Mouse (Mus musculus): Measurements from ENCODE around the gene Sh3pxd2a.
A peak's percentile ranks its signal among the peaks of the same experiment; 100 is the strongest.
"Not testable (repeated sequence)": the region's sequence is repeated elsewhere in the genome, so short reads cannot be mapped to it uniquely, and the experiment has no call there.

Gene Sh3pxd2a

GRCm38 (mm10) chr19:47410301-47410700, 53.9 kb downstream of the Sh3pxd2a start:
- DNase-seq (ENCODE audit: low read depth, low spot score) = no peak

DNA sequence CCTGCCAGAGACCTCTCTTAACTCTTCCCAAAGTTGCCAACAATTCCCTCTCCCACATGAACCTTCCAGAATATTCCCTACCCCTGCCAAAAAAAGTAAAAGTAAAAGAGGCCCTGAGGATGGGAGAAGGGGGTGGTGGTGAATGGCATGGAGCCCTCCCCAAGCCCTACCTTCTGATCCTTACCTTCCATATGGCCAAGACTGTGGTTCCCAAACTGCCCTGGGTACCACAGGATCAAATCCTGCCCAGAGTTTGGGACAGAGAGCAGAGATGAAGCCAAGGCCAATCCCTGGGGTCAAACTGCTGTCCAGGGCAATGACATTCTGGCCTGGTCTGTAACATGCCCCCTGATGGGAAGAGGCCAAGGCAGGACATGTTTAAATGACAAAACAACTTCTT, 55.1 kb downstream of the Sh3pxd2a start:
- no peak for DNase-seq (ENCODE audit: low read depth, low spot score)

- DNase-seq (ENCODE audit: low read depth, low spot score) = no peak
Observed at GRCm38 (mm10) chr19:47408656-47409055, 55.5 kb downstream of the Sh3pxd2a start.

- no peak for DNase-seq (ENCODE audit: low read depth, low spot score)
Observed at GRCm38 (mm10) chr19:47407332-47407731, 56.9 kb downstream of the Sh3pxd2a start.

DNA sequence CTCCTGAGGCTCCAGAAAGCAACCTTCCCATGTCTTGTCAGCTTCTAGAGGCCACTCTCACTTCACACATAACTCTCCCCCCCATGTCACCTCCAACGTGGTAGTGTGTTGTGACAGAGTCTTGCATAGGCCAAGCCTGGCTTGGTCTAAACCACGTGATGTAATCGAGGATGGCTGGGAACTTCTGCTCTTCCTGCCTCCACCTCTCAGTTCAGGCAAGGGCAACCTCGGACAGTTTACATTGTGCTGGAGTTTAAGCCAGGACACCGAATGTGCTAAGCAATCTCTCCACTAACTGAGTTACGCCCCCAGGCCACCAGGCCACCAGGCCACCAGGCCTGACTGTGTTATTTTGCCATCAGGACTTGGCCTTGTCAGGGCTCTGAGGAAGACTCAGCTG, 57.7 kb downstream of the Sh3pxd2a start:
- no peak for DNase-seq (ENCODE audit: low read depth, low spot score)

DNA sequence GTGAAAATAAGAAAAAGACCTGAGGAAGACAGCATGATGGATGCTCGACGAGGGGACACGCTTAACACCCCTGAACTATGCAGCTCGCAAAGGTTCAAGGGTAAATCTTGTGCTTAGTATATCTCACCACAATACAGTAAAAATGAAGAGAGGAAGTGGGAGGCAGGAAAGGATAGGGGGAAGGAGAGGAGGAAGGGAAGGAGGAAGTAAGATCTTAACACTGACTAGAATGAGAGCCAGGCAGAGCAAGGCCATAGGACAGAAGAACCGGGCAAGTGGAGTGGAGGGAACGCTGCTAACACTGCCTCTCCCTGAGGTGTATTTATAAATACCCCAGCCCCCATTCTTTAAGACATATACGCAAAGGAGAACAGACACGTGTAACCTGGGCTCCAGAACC, 58.7 kb downstream of the Sh3pxd2a start:
- DNase-seq (ENCODE audit: low read depth, low spot score) = no peak

DNA sequence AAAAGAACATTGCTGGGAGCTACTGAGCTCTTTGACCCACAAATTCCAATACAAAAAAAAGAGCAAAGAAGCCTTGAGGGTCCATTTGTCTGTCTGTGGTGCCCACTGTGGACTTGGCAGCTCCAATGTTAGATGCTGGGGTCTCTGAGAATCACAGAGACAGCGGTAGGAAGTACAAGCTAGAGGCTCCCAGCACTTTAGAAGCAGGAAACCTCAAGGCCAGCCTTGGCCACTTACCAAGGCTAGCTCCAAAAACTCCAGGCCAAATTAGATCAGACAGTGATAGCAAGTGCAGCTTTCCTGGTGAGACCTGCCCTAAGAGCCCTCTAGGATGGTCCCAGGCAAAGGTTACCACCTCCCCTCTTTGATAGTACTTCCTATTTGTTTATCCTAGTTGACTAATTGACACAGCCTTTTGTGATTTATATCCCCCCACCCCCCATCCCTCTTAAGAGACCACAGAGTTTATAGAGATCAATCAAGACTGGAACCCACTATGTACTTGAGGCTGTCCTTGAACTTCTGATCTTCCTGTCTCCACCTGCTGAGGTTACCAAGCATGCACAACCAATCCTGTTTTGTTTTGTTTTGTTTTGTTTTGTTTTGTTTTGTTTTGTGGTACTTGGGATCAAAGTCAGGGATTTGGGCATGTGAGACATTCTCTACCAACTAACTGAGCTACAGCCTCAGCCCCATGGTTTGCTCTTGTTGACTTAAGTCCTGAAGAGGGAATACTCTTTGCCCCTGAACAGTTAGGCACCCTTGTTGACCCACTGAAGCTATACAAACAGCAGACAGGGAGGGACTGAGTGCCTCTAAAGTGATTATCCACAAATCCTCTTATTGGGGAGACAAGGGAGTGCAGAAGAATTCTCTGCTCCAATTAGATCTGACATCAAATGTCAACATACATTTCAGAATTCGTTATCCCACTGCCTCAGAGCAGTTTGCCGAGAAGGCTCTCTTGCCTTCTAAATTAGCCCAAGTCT, 60.5 kb downstream of the Sh3pxd2a start:
- peak; percentile 45 for DNase-seq (ENCODE audit: low read depth, low spot score)

GRCm38 (mm10) chr19:47402976-47403375, 61.2 kb downstream of the Sh3pxd2a start:
- peak; percentile 65 for DNase-seq (ENCODE audit: low read depth, low spot score)

GRCm38 (mm10) chr19:47402544-47402943, 61.7 kb downstream of the Sh3pxd2a start:
- no peak for DNase-seq (ENCODE audit: low read depth, low spot score)

DNA sequence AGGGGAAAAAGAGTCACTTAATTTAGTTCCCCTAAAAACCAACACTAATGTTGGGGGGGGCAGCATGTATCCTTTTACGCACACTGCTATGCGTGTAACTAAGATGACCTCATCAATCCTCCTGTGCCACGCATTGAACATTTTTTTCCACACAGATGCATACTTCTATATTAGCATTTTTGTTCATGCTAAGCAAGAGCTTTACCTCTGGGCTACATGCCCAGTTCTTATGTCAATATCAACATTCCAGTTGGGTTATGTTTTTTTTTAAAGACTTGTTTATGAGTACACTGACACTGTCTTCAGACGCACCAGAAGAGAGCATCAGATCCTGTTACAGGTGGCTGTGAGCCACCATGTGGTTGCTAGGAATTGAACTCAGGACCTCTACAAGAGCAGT, 64.5 kb downstream of the Sh3pxd2a start:
- no peak for DNase-seq (ENCODE audit: low read depth, low spot score)

GRCm38 (mm10) chr19:47399029-47399428, 65.2 kb downstream of the Sh3pxd2a start:
- no peak for DNase-seq (ENCODE audit: low read depth, low spot score)

DNA sequence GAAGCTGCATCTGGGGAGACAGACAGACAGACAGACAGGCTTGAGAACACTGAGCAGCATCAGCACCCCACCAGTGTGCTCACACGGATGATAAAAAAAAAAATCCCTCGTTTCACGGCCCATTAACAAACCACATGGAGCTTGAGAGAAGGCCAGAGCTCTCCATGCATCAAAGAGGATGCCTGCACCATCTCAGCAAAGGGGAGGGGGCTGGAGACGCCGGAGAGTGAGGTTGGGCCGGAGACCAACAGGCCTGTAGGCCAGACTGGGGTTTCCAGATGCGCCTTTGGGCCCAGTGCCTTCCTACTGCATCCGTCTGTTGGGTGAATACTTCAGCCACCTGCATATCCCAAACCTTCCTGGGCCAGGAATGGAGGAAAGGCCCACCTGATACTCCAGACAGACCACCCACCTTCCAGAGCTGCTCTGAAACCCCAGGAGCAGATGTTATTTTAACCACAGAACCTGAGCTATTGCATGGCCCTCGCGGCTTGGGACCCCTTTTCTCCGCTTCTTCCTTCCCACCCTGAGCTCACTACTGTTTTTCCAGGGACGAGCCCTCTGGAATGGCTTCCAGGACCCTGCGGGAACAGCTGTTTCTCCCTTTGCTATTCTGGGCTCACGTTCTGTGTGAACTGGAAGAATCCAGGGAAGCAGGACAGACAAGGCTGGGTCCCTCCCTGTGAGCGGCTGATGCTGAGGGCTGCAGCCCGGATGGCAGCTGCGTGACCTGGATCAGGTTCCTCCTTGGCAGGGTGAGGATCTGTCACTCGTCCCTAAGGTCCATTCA, 66.1 kb downstream of the Sh3pxd2a start:
- no peak for DNase-seq (ENCODE audit: low read depth, low spot score)

- no peak for DNase-seq (ENCODE audit: low read depth, low spot score)
Observed at GRCm38 (mm10) chr19:47395338-47395737, 68.9 kb downstream of the Sh3pxd2a start.

DNA sequence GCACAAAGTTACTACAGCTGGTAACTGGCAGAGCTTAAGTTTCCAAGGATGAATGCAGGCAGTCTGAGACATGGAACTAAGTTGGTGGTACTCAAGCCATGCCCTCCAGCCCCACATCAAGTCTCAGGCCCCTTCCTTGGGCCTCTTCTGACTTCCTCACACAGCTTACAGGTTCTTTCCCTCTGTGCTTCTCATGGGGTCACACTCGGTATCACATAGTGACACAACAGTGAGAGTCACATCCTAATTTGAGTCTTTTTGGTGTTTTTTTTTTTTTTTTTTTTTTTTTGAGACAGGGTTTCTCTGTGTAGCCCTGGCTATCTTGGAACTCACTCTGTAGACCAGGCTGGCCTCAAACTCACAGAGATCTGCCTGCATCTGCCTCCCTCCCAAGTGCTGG, 69.4 kb downstream of the Sh3pxd2a start:
- not testable (repeated sequence) for DNase-seq (ENCODE audit: low read depth, low spot score)

DNA sequence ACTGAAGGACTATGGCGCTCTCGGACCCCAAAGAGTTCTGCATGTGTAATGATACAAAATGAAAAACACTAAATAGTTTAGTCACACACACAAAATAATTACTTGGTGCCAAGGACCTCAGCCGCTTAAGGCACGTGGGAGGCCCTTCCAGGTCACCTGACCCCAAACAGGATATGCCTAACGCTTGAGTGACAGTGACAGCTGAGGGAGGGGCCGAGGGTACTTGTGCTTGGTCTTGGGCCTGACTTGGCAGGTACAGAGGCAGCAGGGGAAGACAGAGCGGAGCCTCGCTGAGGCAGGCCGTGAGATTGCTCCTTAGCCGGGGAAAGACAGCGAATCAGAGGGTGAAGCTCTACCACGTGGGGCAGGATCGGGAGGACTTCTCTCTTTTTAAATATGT, 73.3 kb downstream of the Sh3pxd2a start:
- DNase-seq (ENCODE audit: low read depth, low spot score) = no peak

- DNase-seq (ENCODE audit: low read depth, low spot score) = no peak
Observed at GRCm38 (mm10) chr19:47387887-47388286, 76.3 kb downstream of the Sh3pxd2a start.

- no peak for DNase-seq (ENCODE audit: low read depth, low spot score)
Observed at GRCm38 (mm10) chr19:47387395-47387794, 76.8 kb downstream of the Sh3pxd2a start.

- no peak for DNase-seq (ENCODE audit: low read depth, low spot score)
Observed at GRCm38 (mm10) chr19:47385971-47386370, 78.2 kb downstream of the Sh3pxd2a start.

DNA sequence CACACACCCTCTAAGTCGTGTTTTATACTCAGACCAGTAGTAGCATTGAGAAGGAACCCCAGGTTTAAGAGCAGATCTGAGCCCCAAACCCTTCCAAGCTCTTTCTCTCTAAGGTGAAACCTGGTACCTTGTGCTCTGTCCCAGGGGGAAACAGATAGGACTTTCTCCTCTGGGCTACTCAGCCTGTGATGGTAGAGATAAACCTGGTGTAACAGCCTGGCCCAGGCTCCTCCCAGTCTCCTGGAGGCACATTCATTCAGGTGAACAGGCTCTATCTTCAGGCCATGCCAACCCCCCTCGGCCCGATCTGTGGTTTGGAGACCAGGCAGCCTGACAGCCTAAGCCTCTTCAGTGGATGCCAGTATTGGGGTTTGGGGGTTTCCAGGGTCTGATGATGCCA, 79.6 kb downstream of the Sh3pxd2a start:
- no peak for DNase-seq (ENCODE audit: low read depth, low spot score)

DNA sequence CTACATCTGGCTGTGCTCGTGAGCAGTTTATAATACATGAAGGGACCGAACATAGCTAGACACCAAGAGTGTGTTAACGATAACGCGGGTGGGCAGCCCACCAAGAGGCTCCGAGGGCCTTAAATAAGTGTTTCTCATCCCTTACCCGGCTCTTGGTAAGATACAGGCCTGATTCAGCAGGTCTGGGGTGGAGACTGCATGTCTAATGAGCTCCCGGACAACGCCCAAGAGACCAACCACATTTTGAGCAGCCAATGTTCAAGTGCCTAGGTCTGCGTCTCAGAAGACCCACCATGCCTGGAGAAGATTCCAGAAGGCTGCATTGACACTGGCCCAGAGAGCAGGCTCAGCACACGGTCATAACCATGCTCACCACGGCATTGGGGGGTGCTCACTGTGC, 80.2 kb downstream of the Sh3pxd2a start:
- DNase-seq (ENCODE audit: low read depth, low spot score) = no peak

DNA sequence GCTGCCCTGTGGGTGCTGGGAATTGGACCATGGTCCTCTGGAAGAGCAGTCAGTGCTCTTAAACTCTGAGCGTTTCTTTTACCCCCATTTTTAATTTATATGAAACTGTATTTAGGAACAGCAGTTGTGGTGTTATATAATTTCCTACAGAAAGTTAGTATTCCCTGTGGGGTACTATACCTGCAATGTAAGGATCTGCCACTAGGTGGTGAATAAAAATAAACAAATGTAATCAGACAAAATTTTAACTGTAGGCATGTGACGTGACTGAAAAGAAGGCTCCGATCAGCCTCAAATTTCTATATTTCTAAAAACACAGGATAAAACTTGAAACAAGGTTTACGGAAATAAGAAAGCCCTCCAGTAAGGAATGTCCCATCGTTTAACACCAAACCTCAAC, 81.9 kb downstream of the Sh3pxd2a start:
- no peak for DNase-seq (ENCODE audit: low read depth, low spot score)

DNA sequence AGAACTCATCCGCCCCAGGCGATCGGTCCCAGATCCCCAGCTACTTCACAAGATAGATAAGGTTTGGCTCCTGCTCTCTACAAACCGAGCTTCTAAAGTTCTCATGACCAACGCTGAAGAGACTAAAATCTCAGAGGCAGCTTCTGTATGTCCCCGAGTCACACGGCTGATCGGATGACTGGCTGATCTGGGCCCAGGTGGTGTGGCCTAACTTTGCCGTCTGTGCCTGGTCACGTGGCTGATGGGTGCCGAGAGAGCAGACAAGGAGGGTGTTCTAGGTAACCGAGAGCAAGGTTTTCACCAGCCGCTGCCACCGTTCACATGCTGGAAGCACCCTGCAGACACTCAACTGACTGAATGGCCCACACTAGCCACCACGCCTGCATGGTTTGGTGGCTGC, 83.2 kb downstream of the Sh3pxd2a start:
- DNase-seq (ENCODE audit: low read depth, low spot score) = no peak

GRCm38 (mm10) chr19:47379141-47379540, 85.1 kb downstream of the Sh3pxd2a start:
- no peak for DNase-seq (ENCODE audit: low read depth, low spot score)
